In genomic region chr2:181213021-181213445, GRCm38 (mm10) we compare ENCODE assay signal across 8 mouse cellular contexts. TPM values are rescaled to one million over a fixed set of nuclear protein-coding genes. Genes with fewer than 3 reads are reported as not detected.
DNase-seq lines count a peak whose midpoint lies in the region; ATAC-seq and TF ChIP-seq lines count a peak whose summit lies in the region.

TSS of gene Srms (minus strand) at chr2:181213185.

- peak within 1 kb of the TSS; percentile 51 for H3K4me3 ChIP-seq in heart, adult 2 months
- H3K4me3 ChIP-seq in lung, adult 2 months (replicated peaks; ENCODE audit: extremely low read depth, low read depth, low read length) = peak within 1 kb of the TSS; percentile 84
- H3K4me3 ChIP-seq in neural tube, embryonic 14.5 days (ENCODE audit: low read depth, low read length) = peak within 1 kb of the TSS; percentile 19

- peak within 1 kb of the TSS; percentile 41 for H3K4me2 ChIP-seq in neural tube, embryonic 14.5 days (ENCODE audit: low read depth, low read length)

- WGBS in heart, adult 2 months = 3% methylated on average over 17 of the region's 17 CpGs
- whole genome bisulfite sequencing in lung, adult 2 months = 2% methylated on average over 17 of the region's 17 CpGs
- WGBS in neural tube, embryonic 14.5 days = under 1% methylated on average over 17 of the region's 17 CpGs

- H3K36me3 ChIP-seq in heart, adult 2 months (ENCODE audit: control insufficient read depth, insufficient read depth, low read length) = no peaks in the 10 kb centered on the region
- no peaks in the 10 kb centered on the region for H3K36me3 ChIP-seq in neural tube, embryonic 14.5 days (ENCODE audit: control insufficient read depth, insufficient read depth, low read length)

- H3K79me2 ChIP-seq in heart, adult 2 months (replicated peaks; ENCODE audit: control insufficient read depth, insufficient read depth, low read length) = no peaks in the 10 kb centered on the region

- ATAC-seq in neural tube, embryonic 14.5 days (ENCODE audit: low read depth) = no peak

- no peak for TF ChIP-seq CTCF in heart, adult 2 months (IDR thresholded peaks at IDR 0.05)
- no peak for TF ChIP-seq CTCF in lung, adult 2 months (IDR thresholded peaks at IDR 0.05; ENCODE audit: insufficient read depth, low read length)

- H3K9ac ChIP-seq in heart, adult 2 months (ENCODE audit: low read depth, low read length) = peak within 1 kb of the TSS; percentile 50
- no peak within 1 kb of the TSS for H3K9ac ChIP-seq in neural tube, embryonic 14.5 days (replicated peaks; ENCODE audit: low read depth, low read length)

- H3K27me3 ChIP-seq in heart, adult 2 months (ENCODE audit: control insufficient read depth, insufficient read depth, low read length) = peaks cover 3% of the 10 kb centered on the region; the same call in 1 of the 2 replicates
- peaks cover 18% of the 10 kb centered on the region for H3K27me3 ChIP-seq in neural tube, embryonic 14.5 days (ENCODE audit: control insufficient read depth, insufficient read depth, low read length)

- H3K4me1 ChIP-seq in heart, adult 2 months (ENCODE audit: control insufficient read depth, insufficient read depth, low read length) = no peaks in the 10 kb centered on the region
- peaks cover 4% of the 10 kb centered on the region for H3K4me1 ChIP-seq in lung, adult 2 months (ENCODE audit: control insufficient read depth, insufficient read depth, low read length)
- H3K4me1 ChIP-seq in neural tube, embryonic 14.5 days (ENCODE audit: control insufficient read depth, insufficient read depth, low read length) = peaks cover 7% of the 10 kb centered on the region; the same call in 1 of the 2 replicates

- no peak for TF ChIP-seq EP300 in heart, adult 2 months (IDR thresholded peaks at IDR 0.05; ENCODE audit: insufficient read depth, low read depth, low read length)

- peak; percentile 47 to 53 for DNase-seq in B cell, adult 2 months
- DNase-seq in adrenal gland, postnatal 36 days = peak; percentile 56 to 66
- DNase-seq in heart, adult 2 months = peak; percentile 53 to 60
- DNase-seq in kidney, adult 18-20 months = peak; percentile 57
- peak; percentile 66 for DNase-seq in lung, adult 2 months
- DNase-seq in right cerebral cortex, postnatal 10 days (ENCODE audit: low spot score in 2 of 2) = no peak
- DNase-seq in right cerebral cortex, adult 2 months (ENCODE audit: low spot score in 2 of 2) = no peak

- intact Hi-C loops in heart, adult 2 months (cut with DNase I) = no loop called here

- H3K27ac ChIP-seq in heart, adult 2 months = peak within 1 kb of the TSS; percentile 32
- H3K27ac ChIP-seq in neural tube, embryonic 14.5 days (ENCODE audit: low read depth, low read length) = no peak within 1 kb of the TSS

- H3K9me3 ChIP-seq in neural tube, embryonic 14.5 days (ENCODE audit: control insufficient read depth, low read length) = no peaks in the 10 kb centered on the region

- no peak for TF ChIP-seq POLR2A in heart, adult 2 months (IDR thresholded peaks at IDR 0.05; ENCODE audit: insufficient read depth, low read depth, low read length)
- TF ChIP-seq POLR2A in lung, adult 2 months (IDR thresholded peaks at IDR 0.05; ENCODE audit: borderline replicate concordance, extremely low read depth, low read depth, low read length) = peak; percentile 40; the same call in 1 of the 2 replicates

RNA-seq across cellular contexts. Expression of gene Srms, which starts in this region (rescaled TPM):
- total RNA-seq in adrenal gland, postnatal 36 days (2021) = under 1 TPM; 0.53 to 0.66 TPM
- under 1 TPM; 0.44 to 0.59 TPM for total RNA-seq in heart, adult 2 months (2021)
- 0.59 and 1.3 TPM in 2 replicates for polyA plus RNA-seq in heart, adult 2 months (2012; rRNA removed)
- 7.6 and 7.8 TPM in 2 replicates for polyA plus RNA-seq in lung, adult 2 months (2012; rRNA removed)
- 0.15 and 0.19 TPM in 2 replicates for polyA plus RNA-seq in neural tube, embryonic 14.5 days (2014; fragmentation: Nextera tagmentation; extraction: Ambion mirVana)

Comparison
In these comparisons a context has a peak if more than half of its experiments do, and no peak if none do; other contexts are left out.
1. Peak in DNase-seq in adrenal gland, postnatal 36 days; RNA of the gene not detected or under 1 TPM.
2. DNase-seq: peak in B cell, adult 2 months (2 of 2), heart, adult 2 months (2 of 2), kidney, adult 18-20 months (single experiment) and lung, adult 2 months (single experiment); none in right cerebral cortex, postnatal 10 days (0 of 2) and right cerebral cortex, adult 2 months (0 of 2).
3. H3K4me3 ChIP-seq: peak in every context shown above with its lines; median percentile 84 in lung, adult 2 months; 51 in heart, adult 2 months; 19 in neural tube, embryonic 14.5 days.